Mouse (Mus musculus) intestine, embryonic 14.5 days (tissue): ENCODE measurements around the gene Ccdc85b. TPM values are rescaled to one million over a fixed set of nuclear protein-coding genes. Genes with fewer than 3 reads are reported as not detected.

ENCODE experiments used
- ATAC-seq: fragments of 200-750 bp; cut with Nextera tagmentation; replicated peaks from 2 replicates; pipeline ENCODE4 v1.8.0; 2017; ENCODE audit warnings: low read depth, moderate number of reproducible peaks, moderate TSS enrichment, moderate library complexity; ENCODE audit not compliant: low FRiP score, low TSS enrichment
- DNase-seq: peaks from one replicate; pipeline ENCODE4 v3.0.0-alpha.2; 2018; ENCODE audit warnings: low spot score
- H3K27ac ChIP-seq: fragments of 300-500 bp; sonication (generic); 2 replicates; pipeline ENCODE4 v1.5.1; 2014; ENCODE audit warnings: low read depth, mild to moderate bottlenecking, control low read depth
- H3K27me3 ChIP-seq: fragments of 300-500 bp; sonication (generic); replicated peaks from 2 replicates; pipeline ENCODE4 v1.6.1; 2014; ENCODE audit warnings: low read length, control low read depth; ENCODE audit not compliant: control insufficient read depth, insufficient read depth
- H3K36me3 ChIP-seq: fragments of 300-500 bp; sonication (generic); 2 replicates; pipeline ENCODE4 v1.6.1; 2014; ENCODE audit warnings: low read length, control low read depth; ENCODE audit not compliant: control insufficient read depth, insufficient read depth
- H3K4me1 ChIP-seq: fragments of 300-500 bp; sonication (generic); replicated peaks from 2 replicates; pipeline ENCODE4 v1.6.1; 2014; ENCODE audit warnings: low read length, control low read depth, mixed read lengths; ENCODE audit not compliant: control insufficient read depth, insufficient read depth
- H3K4me2 ChIP-seq: fragments of 300-500 bp; sonication (generic); 2 replicates; pipeline ENCODE4 v1.6.1; 2014; ENCODE audit warnings: low read length
- H3K4me3 ChIP-seq: fragments of 300-500 bp; sonication (generic); 2 replicates; pipeline ENCODE4 v1.5.1; 2014; ENCODE audit warnings: low read depth, low read length, control low read depth, mixed read lengths
- H3K9ac ChIP-seq: fragments of 300-500 bp; sonication (generic); 2 replicates; pipeline ENCODE4 v1.6.1; 2014; ENCODE audit warnings: mild to moderate bottlenecking, low read length
- H3K9me3 ChIP-seq: fragments of 300-500 bp; sonication (generic); 2 replicates; pipeline ENCODE4 v1.6.1; 2016; ENCODE audit warnings: low read length, control low read depth; ENCODE audit not compliant: control insufficient read depth
- WGBS: fragments of 180-500 bp; shearing (Covaris S2); extraction: QIAGEN DNeasy Blood & Tissue Kit; methylation state at CpG from one replicate; pipeline ENCODE4 v1.1.7; 2014; 5-methylcytosine and 5-hydroxymethylcytosine counted together
- polyA plus RNA-seq: library from polyadenylated mRNA; unstranded; fragments of >200 nt; fragmentation: Nextera tagmentation; extraction: Ambion mirVana; gene quantifications from 2 replicates; pipeline ENCODE4 v1.2.1, GENCODE M21; 2014

Gene Ccdc85b
- polyA plus RNA-seq, 1 experiment from 2014 or later = 7.1 TPM

DNA sequence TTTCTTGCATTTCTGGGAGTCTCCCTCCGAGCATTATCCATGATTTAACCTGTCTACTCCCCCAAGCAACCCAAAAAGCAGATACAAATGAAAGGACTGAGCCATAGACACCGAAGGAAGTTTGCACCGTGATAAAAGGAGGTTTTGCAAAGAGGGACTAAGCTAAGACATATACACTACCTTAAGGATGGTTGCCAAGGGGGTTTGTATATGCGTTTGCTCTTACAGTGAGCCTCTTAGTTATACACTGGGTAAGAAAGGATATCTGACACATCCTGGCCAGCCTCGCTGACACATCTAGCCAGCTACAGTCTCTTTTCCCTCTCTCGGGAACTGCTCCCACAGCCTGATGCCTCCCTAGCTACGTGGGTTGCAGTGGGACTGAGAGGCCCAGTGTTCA lies 23.7 kb downstream of the Ccdc85b start:
- H3K27ac ChIP-seq = 0 out of 2 replicates have a peak overlapping the region, but pooled peaks have one; percentile 58
- H3K4me1 ChIP-seq = peaks cover 15% of the 10 kb centered on the region
- peak overlapping the region; percentile 17; the same call in 1 of the 2 replicates for H3K9ac ChIP-seq
- H3K9me3 ChIP-seq = no peaks in the 10 kb centered on the region
- peak overlapping the region; percentile 64 for H3K4me2 ChIP-seq
- 0 out of 2 replicates have a peak overlapping the region, but pooled peaks have one; percentile 6 for H3K4me3 ChIP-seq
- H3K36me3 ChIP-seq = no peaks in the 10 kb centered on the region
- no peak for ATAC-seq
- 51% methylated on average over 7 of the region's 7 CpGs for WGBS
- DNase-seq = no peak
- H3K27me3 ChIP-seq = no peaks in the 10 kb centered on the region

DNA sequence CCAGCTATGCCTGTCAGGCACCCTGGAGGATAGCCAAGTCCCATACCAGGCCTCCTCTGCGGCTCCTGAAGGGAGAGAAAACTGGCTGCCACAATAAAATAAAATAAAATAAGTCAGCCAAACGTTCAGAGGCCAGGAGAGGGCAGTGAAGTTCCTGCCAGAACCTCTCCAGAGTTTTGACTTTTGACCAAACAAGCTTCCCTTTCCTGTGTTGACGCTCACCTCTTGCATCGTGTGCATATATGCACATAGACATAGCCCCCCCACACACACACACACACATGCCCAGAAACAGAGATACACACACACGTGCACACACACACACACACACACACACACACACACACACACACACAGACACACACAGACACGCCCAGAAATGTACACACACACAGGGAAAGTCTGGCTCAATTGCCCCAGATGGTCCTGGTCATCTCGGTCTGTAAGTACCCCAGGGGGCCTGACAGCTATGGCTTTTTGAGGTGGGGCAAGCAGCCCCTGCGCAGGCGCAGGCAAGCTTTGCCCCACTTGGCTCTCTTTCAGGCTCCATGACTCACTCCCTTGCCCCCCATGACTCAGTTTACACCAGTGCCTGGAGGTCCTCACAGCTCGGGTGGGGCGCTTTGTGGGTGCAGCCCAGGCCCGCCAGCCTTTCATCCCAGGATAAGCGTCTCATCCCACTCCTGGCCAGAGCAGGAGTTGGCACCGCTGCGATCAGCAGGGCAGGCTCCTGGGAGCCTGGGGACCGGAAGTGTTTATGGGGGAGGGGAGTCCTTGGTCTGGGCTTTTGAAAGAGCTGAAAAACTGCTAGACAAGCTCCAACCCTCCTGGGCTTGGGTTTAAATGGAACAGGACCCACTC lies 24.5 kb downstream of the Ccdc85b start:
- Histone ChIP-seq H3K4me3 (peak overlapping the region; percentile 6; the same call in 1 of the 2 replicates), H3K9ac (peak overlapping the region; percentile 17; the same call in 1 of the 2 replicates), H3K9me3 (no peaks in the 10 kb centered on the region), H3K36me3 (no peaks in the 10 kb centered on the region), H3K27me3 (no peaks in the 10 kb centered on the region), H3K4me2 (peak overlapping the region; percentile 64), H3K27ac (peak overlapping the region; percentile 58; the same call in 1 of the 2 replicates), H3K4me1 (peaks cover 15% of the 10 kb centered on the region)
- peak; percentile 76 for DNase-seq
- peak; percentile 60 for ATAC-seq
- WGBS = 4% methylated on average over 15 of the region's 16 CpGs

DNA sequence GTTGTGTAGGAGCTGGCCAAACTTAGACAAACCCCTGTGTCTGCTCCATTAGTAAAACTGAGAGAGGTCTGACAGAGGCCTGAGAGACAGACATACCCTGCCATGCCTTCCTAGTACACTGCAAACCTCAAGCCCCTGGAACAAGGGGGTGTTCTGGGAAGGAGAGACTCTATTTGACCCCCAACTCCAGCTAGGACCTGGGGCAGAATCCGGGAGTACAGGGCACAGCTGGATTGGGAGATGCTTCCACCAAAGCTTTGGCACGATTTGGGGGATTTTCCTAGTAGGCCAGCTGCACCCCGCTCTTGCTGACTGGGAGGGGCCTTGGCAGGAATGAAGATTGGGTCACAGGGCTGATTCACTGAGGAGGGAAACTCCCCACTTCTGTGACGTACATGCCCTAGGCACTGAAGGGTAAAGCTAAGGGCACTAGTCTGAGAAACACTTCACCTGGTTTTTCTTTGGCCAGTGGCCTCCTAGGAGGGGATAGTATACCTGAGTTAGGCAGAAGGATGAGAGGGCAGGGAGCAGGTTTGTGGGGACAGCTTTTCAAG lies 25.7 kb downstream of the Ccdc85b start:
- H3K27me3 ChIP-seq = no peaks in the 10 kb centered on the region
- H3K4me3 ChIP-seq = no peak overlapping the region
- 77% methylated on average over 4 of the region's 4 CpGs for WGBS
- H3K4me1 ChIP-seq = peaks cover 18% of the 10 kb centered on the region
- H3K4me2 ChIP-seq = no peak overlapping the region
- ATAC-seq = no peak
- no peak overlapping the region for H3K9ac ChIP-seq
- H3K27ac ChIP-seq = no peak overlapping the region
- H3K36me3 ChIP-seq = peaks cover 4% of the 10 kb centered on the region
- no peaks in the 10 kb centered on the region for H3K9me3 ChIP-seq
- no peak for DNase-seq

DNA sequence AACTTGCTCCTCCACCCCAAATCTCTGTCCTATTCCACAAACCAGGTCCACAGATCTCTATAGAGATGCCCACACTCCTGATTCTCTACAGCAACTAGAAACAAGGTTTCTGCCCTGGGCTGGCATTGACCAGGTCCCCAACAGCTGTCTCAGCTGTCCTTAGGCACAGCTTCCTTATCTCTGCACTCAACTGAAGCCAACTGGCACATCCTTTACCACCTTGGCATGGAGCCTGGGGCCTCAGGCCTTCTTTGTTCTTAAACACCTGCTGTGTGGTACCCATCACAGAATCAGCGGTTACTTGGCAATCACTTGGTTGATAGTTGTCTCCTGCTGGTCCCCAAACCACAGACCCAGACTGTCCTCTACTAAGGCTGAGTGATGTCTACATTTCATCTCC lies 27.3 kb downstream of the Ccdc85b start:
- Histone ChIP-seq H3K4me2 (no peak overlapping the region), H3K9me3 (no peaks in the 10 kb centered on the region), H3K27ac (no peak overlapping the region), H3K4me3 (no peak overlapping the region), H3K4me1 (peaks cover 31% of the 10 kb centered on the region), H3K36me3 (peaks cover 14% of the 10 kb centered on the region), H3K27me3 (no peaks in the 10 kb centered on the region), H3K9ac (no peak overlapping the region)
- no peak for DNase-seq
- ATAC-seq = no peak
- WGBS = 94% methylated on average over 1 of the region's 1 CpGs

DNA sequence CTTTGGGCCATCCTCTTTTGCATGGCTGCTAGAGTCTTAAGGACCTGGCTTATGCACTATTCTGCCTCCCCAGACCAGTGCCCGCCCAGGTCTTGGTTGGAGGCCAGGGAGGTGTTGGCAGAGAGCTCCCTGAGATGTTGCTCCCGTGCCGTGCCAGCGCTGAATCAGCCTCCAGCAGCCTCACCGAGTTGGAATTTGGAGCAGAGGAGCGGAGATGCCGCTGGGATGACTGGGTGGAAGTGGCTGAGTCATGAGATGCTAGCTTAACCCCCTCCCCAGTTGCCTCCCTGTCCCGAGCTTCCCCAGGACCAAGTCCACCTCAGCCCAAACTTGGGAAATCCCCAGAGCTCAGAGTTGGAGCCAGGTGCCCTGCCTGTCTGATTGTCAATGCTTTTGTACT lies 27.9 kb downstream of the Ccdc85b start:
- no peak for ATAC-seq

DNA sequence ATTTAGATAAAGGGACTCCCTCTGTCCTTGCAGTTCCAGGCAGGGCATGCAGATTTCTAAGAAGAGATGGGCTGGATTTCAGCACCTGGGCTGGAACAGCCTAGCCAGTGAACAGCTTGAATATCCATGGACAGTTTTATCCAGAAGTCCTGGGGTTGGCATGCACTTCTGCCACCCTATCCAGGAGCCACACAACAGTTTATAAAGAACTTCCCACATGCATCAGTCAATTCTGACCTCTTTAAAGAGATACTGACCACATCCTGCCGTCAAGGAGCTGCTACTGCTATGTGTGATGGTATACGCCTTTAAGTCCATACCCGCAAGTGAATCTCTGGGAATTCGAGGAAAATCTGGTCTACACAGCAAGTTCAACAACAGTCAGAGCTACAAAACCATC lies 28.5 kb downstream of the Ccdc85b start:
- Histone ChIP-seq H3K36me3 (peaks cover 14% of the 10 kb centered on the region), H3K4me3 (no peak overlapping the region)
- WGBS = 73% methylated on average over 4 of the region's 4 CpGs

More for the DNA sequence above, 27.9 kb downstream of the Ccdc85b start:
- Histone ChIP-seq H3K36me3 (peaks cover 14% of the 10 kb centered on the region), H3K9ac (no peak overlapping the region), H3K4me3 (no peak overlapping the region), H3K4me2 (no peak overlapping the region), H3K9me3 (no peaks in the 10 kb centered on the region), H3K27me3 (no peaks in the 10 kb centered on the region), H3K27ac (no peak overlapping the region), H3K4me1 (peaks cover 31% of the 10 kb centered on the region)
- DNase-seq = no peak
- 57% methylated on average over 8 of the region's 8 CpGs for whole genome bisulfite sequencing

DNA sequence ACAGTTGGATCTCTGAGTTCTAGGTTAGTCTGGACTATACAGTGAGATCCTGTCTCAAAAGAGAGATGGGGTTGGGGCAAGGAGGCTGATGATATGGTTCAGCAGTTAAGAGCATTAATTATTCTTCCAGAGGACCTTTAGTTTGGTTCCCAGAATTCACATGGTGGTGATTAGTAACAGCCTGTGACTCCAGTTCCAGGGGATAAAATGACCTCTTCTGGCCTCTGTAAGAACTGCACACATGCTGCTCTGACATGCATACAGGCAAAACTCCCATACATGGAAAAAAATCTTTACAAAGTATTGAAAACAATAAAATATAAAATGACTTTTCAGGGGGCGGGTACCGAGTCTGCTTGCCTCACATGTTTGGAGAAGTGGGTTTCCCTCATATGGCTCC lies 29.6 kb downstream of the Ccdc85b start:
- Histone ChIP-seq H3K9ac (no peak overlapping the region), H3K4me1 (peaks cover 27% of the 10 kb centered on the region), H3K9me3 (no peaks in the 10 kb centered on the region), H3K36me3 (peaks cover 16% of the 10 kb centered on the region), H3K4me2 (no peak overlapping the region), H3K27ac (no peak overlapping the region), H3K27me3 (no peaks in the 10 kb centered on the region), H3K4me3 (no peak overlapping the region)
- ATAC-seq (no peak), DNase-seq (no peak)
- WGBS = 73% methylated on average over 2 of the region's 2 CpGs

More for the DNA sequence above, 28.5 kb downstream of the Ccdc85b start:
- H3K27me3 ChIP-seq = no peaks in the 10 kb centered on the region
- no peak for DNase-seq
- no peak overlapping the region for H3K4me2 ChIP-seq
- no peak overlapping the region for H3K27ac ChIP-seq
- H3K9me3 ChIP-seq = no peaks in the 10 kb centered on the region
- H3K9ac ChIP-seq = no peak overlapping the region
- no peak for ATAC-seq
- peaks cover 31% of the 10 kb centered on the region for H3K4me1 ChIP-seq

DNA sequence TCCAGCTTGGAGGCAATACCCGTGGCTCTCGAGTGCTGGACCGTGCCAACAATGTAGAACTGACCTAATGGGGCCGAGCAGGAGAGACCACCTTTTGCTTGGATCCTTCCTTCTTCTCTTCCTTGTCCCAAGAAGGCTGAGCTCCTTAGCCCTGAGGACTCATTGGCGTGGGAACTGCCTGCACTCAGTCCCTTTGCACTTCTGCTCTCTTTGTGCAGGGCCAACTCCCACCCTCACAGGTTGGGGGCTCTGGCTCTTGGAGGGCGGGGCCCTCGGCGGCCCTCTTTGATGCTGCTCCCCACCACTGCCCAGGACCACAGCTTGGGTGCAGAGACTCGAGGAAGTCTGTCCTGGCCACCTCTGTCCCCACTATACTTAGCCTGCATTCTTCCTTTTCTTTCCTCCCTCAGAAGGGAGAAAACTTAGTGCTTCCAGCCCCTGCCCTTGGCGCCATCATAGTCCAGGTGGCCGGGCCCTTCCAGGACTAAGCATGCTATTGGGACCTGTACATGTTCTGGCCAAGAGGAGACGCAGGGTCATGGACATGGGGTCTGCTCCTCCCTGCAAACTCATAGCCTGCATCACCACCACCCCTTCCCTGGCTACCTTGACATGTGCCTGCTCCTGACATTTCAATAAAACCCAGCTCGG lies 30.9 kb downstream of the Ccdc85b start:
- Histone ChIP-seq H3K4me3 (no peak overlapping the region), H3K9me3 (no peaks in the 10 kb centered on the region), H3K4me2 (no peak overlapping the region), H3K27ac (no peak overlapping the region), H3K9ac (no peak overlapping the region), H3K36me3 (peaks cover 27% of the 10 kb centered on the region), H3K27me3 (no peaks in the 10 kb centered on the region), H3K4me1 (peaks cover 23% of the 10 kb centered on the region)
- 90% methylated on average over 13 of the region's 13 CpGs for WGBS
- ATAC-seq (no peak), DNase-seq (no peak)
